Mouse (Mus musculus): ENCODE data around the gene Lep.
A peak's percentile ranks its signal among the peaks of the same experiment; 100 is the strongest.

Gene Lep

DNA sequence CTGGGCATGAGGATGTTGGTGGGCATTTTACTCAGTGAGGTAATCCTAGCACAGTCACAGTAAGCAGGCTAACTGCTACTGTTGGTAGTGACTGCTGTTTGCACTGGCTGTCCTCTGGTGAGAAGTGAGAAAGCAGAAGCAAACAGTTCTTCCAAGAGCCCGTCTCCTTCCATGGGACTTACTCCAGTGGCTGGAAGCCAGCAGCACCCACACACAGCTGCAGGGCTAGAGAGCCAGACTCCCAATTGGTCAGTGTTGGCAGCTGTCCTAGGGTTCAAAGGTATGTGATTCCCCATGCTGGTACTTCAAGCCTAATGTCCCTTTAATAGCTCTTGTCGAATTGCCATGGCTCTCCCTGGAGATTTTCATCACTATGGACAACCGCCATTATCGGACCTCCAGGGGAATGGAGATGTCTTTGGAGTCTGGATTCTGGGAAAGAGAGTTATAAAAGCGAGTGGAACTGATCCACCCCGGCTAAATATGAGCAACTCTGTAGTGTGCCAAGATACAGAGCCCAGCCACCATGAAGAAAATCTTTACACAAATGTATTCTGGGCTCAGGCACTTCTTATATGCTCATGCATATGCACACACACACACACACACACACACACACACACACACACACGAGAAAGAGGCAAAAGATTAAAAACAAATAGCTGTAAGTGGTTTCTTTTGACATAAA is 57.5 kb downstream of the Lep start:
- peak; percentile 77 for DNase-seq (ENCODE audit: low read depth, low spot score)

DNA sequence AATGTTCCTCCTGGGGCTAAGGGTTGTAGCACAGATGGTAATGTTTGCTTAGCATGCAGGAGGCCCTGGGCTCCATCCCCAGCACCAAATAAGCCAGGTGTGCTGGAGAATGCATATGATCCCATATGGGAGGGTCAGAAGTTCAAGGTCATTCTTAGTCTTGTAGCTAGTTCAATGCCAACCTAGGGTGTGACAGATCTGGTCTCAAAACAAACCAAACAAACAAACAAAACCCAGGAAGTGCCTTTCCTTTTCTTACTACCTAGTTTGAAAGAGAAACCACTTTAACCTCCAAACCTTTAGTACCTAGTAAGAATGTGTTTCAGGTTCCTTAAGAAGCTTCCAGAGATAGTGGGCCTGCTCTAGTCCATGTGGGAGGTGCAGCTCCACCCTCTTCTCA is 58.2 kb downstream of the Lep start:
- DNase-seq (ENCODE audit: low read depth, low spot score) = no peak

DNA sequence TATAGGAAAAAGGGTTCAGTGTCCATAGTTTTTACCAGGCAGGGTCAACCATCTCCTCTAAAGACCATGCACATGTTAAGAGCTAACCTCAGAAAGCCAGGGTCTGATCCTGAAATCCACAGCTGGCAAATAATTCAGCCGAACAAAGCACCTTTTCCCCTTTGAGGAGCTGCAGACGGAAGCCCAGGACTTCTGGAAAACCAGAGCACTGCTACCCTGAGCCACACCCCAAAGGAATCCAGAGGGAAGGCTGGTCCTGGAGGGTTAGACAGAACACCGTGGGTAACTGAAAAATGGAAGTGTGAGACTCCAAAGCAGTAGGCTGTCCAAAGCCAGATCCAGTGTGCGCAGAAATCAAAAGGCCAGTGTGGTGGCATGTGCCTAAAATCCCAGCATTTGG is 58.9 kb downstream of the Lep start:
- no peak for DNase-seq (ENCODE audit: low read depth, low spot score)

DNA sequence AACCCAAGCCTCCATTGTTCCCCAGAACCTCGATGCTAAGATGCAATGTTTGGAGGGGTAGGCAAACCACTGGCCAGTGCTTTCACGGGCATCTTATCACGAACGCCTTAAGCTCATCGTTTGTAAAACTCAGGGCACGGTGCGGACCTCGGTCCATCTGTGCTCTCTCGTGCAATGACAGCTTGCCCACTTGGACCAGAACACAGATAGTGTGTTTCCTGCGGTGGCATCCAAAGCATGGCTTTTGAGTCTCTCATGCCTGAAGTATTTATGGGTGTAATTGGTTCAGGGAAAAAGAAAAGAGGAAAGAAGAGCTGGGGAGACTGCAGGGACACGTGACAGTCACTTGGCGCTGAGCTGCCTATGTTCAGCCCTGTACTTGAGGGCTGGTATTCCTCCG is 60.0 kb downstream of the Lep start:
- no peak for DNase-seq (ENCODE audit: low read depth, low spot score)
